Mouse (Mus musculus) liver, adult 2 months (tissue): ENCODE measurements around the gene Hic2. TPM values are rescaled to one million over a fixed set of nuclear protein-coding genes. Genes with fewer than 3 reads are reported as not detected.
A peak's percentile ranks its signal among the peaks of the same experiment; 100 is the strongest.

Experiments used
- DNase-seq: peaks from one replicate; pipeline ENCODE4 v3.0.0-alpha.2; 2011; ENCODE audit warnings: low read depth, low spot score; ENCODE audit errors: extremely low read depth
- H3K27ac ChIP-seq: fragments of 200-500 bp; replicated peaks from 2 replicates; pipeline ENCODE4 v1.5.1; 2012; ENCODE audit warnings: low read depth, mild to moderate bottlenecking, control low read depth, inconsistent platforms, low read length; ENCODE audit not compliant: insufficient read depth
- H3K27me3 ChIP-seq: fragments of 200-500 bp; 2 replicates; pipeline ENCODE4 v1.6.1; 2012; ENCODE audit warnings: mild to moderate bottlenecking, moderate library complexity, low read length, inconsistent platforms; ENCODE audit not compliant: control insufficient read depth, insufficient read depth
- H3K36me3 ChIP-seq: fragments of 200-500 bp; 2 replicates; pipeline ENCODE4 v1.6.1; 2012; ENCODE audit warnings: low read length, inconsistent platforms; ENCODE audit not compliant: control insufficient read depth, insufficient read depth
- H3K4me1 ChIP-seq: fragments of 200-500 bp; 2 replicates; pipeline ENCODE4 v1.6.1; 2011; ENCODE audit warnings: low read length; ENCODE audit not compliant: control insufficient read depth, insufficient read depth
- H3K4me3 ChIP-seq: fragments of 200-500 bp; 2 replicates; pipeline ENCODE4 v1.5.1; 2011; ENCODE audit warnings: low read depth, mild to moderate bottlenecking, control low read depth, low read length, moderate library complexity; ENCODE audit not compliant: insufficient read depth
- H3K79me2 ChIP-seq: fragments of 200-500 bp; 2 replicates; pipeline ENCODE4 v1.6.1; 2012; ENCODE audit warnings: inconsistent platforms, mild to moderate bottlenecking, low read length, moderate library complexity; ENCODE audit not compliant: control insufficient read depth, insufficient read depth
- H3K9ac ChIP-seq: fragments of 200-500 bp; 2 replicates; pipeline ENCODE4 v1.6.1; 2012; ENCODE audit warnings: low read depth, mild to moderate bottlenecking, control low read depth, inconsistent platforms, low read length
- CTCF ChIP-seq: fragments of 200-500 bp; IDR thresholded peaks from 2 replicates; pipeline ENCODE4 v1.5.1; 2011; ENCODE audit warnings: low read depth, low read length, control low read depth
- POLR2A ChIP-seq: fragments of 200-500 bp; IDR thresholded peaks from 2 replicates; pipeline ENCODE4 v1.6.1; 2011; ENCODE audit warnings: low read length, control low read depth; ENCODE audit not compliant: insufficient read depth; ENCODE audit errors: extremely low read depth
- WGBS: fragments of 180-500 bp; shearing (Covaris S2); methylation state at CpG from one replicate; pipeline ENCODE4 v1.1.7; 2018; 5-methylcytosine and 5-hydroxymethylcytosine counted together
- polyA plus RNA-seq: library from polyadenylated mRNA; depleted of rRNA; stranded (reverse); fragments of >200 nt; gene quantifications from 2 replicates; pipeline ENCODE4 v1.2.3, GENCODE M21; 2012
- total RNA-seq: library from RNA; depleted of rRNA; stranded (reverse); fragments of >200 nt; gene quantifications from 2 replicates; pipeline ENCODE4 v1.2.3, GENCODE M21; 2014

Gene Hic2
- total and polyA plus RNA-seq, 2 experiments: 0.83 to 0.87 TPM

GRCm38 (mm10) chr16:17209981-17210838, 23.2 kb upstream of the Hic2 start:
- peaks cover 4% of the 10 kb centered on the region; the same call in 1 of the 2 replicates for H3K27me3 ChIP-seq
- WGBS: 12% methylated on average over 48 of the region's 48 CpGs
- H3K27ac ChIP-seq: no peak overlapping the region
- H3K36me3 ChIP-seq: no peaks in the 10 kb centered on the region
- H3K4me3 ChIP-seq: peak overlapping the region; percentile 61; the same call in 1 of the 2 replicates
- no peaks in the 10 kb centered on the region for H3K79me2 ChIP-seq
- H3K9ac ChIP-seq: no peak overlapping the region
- DNase-seq: peak; percentile 68
- no peak for TF ChIP-seq POLR2A
- peak; percentile 97 for TF ChIP-seq CTCF
- peaks cover 2% of the 10 kb centered on the region for H3K4me1 ChIP-seq

GRCm38 (mm10) chr16:17216934-17217633, 16.3 kb upstream of the Hic2 start:
- WGBS: 21% methylated on average over 8 of the region's 8 CpGs
- no peak overlapping the region for H3K9ac ChIP-seq
- H3K4me3 ChIP-seq: no peak overlapping the region
- peak; percentile 53 for DNase-seq
- H3K79me2 ChIP-seq: no peaks in the 10 kb centered on the region
- no peaks in the 10 kb centered on the region for H3K4me1 ChIP-seq
- H3K27me3 ChIP-seq: no peaks in the 10 kb centered on the region
- no peaks in the 10 kb centered on the region for H3K36me3 ChIP-seq
- no peak for TF ChIP-seq POLR2A
- no peak for TF ChIP-seq CTCF
- H3K27ac ChIP-seq: no peak overlapping the region

DNA sequence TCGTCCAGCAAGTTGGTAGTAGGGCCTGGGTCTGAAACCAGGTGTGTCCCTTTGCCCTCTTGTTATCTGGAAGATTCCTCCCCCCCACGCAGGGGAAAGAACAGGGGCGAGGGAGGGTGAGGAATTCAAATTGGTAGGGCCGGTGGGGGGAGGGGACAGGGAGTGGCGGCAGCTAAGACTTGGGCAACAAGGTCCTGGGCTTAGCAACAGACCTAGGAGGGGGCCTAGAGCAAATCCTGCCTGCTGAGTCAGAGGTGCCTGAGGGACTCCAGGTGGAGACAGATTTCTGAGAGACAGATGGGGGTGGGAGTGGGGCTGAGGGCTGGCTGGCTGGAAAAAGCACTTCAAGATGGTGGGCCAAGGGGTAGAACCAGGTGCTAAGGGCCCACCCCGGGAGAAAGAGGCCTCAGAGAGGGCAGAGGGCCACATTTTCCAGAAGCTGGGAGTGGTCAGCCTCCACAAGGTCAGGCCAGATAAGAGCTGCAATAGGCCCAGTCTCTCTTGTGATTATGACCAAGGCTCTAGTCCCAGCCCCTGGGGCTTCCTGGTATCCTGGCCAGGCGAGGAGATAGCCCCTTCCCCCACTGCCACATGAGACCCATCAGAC, 13.1 kb upstream of the Hic2 start:
- no peaks in the 10 kb centered on the region for H3K27me3 ChIP-seq
- H3K27ac ChIP-seq: no peak overlapping the region
- no peaks in the 10 kb centered on the region for H3K4me1 ChIP-seq
- no peak overlapping the region for H3K9ac ChIP-seq
- H3K36me3 ChIP-seq: no peaks in the 10 kb centered on the region
- 55% methylated on average over 7 of the region's 7 CpGs for WGBS
- no peak for TF ChIP-seq POLR2A
- TF ChIP-seq CTCF: no peak
- no peak overlapping the region for H3K4me3 ChIP-seq
- DNase-seq: no peak
- no peaks in the 10 kb centered on the region for H3K79me2 ChIP-seq

DNA sequence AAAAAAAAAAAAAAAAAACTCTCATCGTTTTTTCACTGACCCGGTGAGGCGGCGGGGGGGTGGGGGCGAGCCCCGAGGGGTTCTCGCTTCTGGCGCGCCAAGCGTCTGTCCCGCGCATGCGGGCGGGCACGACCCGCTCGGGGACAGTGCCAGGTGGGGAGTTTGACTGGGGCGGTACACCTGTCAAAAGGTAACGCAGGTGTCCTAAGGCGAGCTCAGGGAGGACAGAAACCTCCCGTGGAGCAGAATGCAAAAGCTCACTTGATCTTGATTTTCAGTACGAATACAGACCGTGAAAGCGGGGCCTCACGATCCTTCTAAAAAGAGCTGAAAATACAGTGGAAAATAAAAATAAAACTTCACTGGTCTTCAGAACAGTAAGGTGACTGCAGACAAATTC, 11.2 kb upstream of the Hic2 start:
- 30% methylated on average over 25 of the region's 25 CpGs for WGBS
- no peaks in the 10 kb centered on the region for H3K27me3 ChIP-seq
- no peaks in the 10 kb centered on the region for H3K36me3 ChIP-seq
- no peaks in the 10 kb centered on the region for H3K4me1 ChIP-seq
- H3K9ac ChIP-seq: no peak overlapping the region
- H3K4me3 ChIP-seq: no peak overlapping the region
- DNase-seq: peak; percentile 69
- H3K27ac ChIP-seq: no peak overlapping the region
- no peaks in the 10 kb centered on the region for H3K79me2 ChIP-seq
- TF ChIP-seq POLR2A (no peak), CTCF (no peak)

DNA sequence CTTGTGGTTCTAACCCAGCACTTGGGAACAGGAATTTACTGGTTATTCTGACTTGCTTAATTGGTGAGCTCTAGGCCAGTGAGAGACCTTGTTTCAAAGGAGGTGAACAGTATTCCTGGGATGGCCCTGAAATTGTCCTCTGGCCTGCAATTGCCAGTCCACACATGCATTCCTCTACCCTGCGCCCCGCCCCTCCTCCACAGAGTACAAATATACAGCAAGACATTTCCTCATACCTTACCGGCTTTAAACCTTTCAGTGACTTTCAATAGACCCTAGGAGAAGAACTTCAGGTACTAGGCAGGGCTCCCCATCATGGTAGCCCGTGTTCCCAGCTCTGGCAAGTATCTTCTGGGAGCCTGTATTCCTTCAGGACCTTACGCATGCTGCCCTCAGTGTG, 7.8 kb upstream of the Hic2 start:
- Histone ChIP-seq H3K9ac (no peak overlapping the region), H3K79me2 (no peaks in the 10 kb centered on the region), H3K36me3 (no peaks in the 10 kb centered on the region), H3K27ac (no peak overlapping the region), H3K4me1 (no peaks in the 10 kb centered on the region), H3K27me3 (no peaks in the 10 kb centered on the region), H3K4me3 (no peak overlapping the region)
- TF ChIP-seq POLR2A: no peak
- no peak for DNase-seq
- WGBS: 90% methylated on average over 5 of the region's 5 CpGs
